Mouse (Mus musculus): ENCODE results near the gene Map2k2.

GRCm38 (mm10) chr10:81140717-81141454, 35.2 kb downstream of the Map2k2 start:
- TF ChIP-seq CTCF (IDR thresholded peaks at IDR 0.05; ENCODE audit: low read depth) (no peak), EP300 (IDR thresholded peaks at IDR 0.05; ENCODE audit: low read depth) (no peak)

Measured in liver, embryonic 14.5 days (tissue).